Mouse (Mus musculus) granulocyte monocyte progenitor cell, adult 5-6 weeks (primary cell): ENCODE data around the gene Ptges. TPM values are rescaled to one million over a fixed set of nuclear protein-coding genes. Genes with fewer than 3 reads are reported as not detected.

Experiments
- ATAC-seq: replicated peaks from 2 replicates; pipeline ENCODE4 v1.8.0; 2016; ENCODE audit warnings: mild to moderate bottlenecking, moderate TSS enrichment, inconsistent platforms; ENCODE audit not compliant: poor library complexity, severe bottlenecking
- total RNA-seq, 2 experiments: library from RNA; stranded (forward) in 1 of 2; stranded (reverse) in 1 of 2; fragments of 200-712, 200-1000 nt in 1 of 2; fragments of >200 nt in 1 of 2; fragmentation: Nextera tagmentation in 1 of 2; gene quantifications; 2 replicates each; pipeline ENCODE4 v1.2.3; 2014 to 2017

Gene Ptges
- total RNA-seq, 2 experiments from 2014 or later: 0.52 TPM; not detected in 1

DNA sequence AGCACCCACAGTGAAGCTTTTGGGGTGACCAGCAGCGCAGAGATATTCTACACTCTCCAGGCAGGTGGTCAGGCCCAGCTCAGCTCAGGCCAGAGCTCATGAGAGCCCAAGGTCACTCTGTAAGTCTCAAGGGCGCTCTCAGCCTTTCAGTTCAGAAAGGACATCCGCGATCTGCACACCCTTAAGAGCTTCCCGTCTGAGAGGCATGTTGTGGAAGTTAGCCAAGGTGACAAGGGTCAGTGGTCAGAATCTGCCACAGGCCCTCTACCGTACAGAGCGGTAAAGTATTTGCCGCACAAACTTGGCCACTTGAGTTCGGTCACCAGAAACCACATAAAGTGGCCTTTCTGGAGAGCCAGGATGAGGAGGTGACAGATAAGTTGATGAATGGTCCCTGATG, 66.1 kb downstream of the Ptges start:
- no peak for ATAC-seq

DNA sequence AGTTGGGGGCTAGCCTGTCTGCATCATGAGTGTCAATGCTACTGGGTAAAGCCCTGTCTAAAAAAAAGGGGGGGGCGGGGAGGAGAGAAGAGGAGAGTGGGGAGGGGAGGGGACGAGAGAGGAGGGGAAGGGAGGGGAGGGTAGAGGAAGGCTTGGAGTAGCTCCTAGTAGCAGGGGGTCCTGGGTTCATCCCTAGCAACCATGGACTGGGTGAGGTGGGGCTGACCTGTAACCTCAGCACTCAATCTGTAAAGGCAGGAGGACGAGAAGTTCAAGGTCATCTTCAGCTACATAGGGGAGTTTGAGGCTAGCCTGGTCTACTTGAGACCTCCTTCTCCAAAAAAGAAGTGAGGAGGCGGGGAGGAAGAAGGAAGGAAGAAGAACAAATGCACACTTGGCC, 67.6 kb downstream of the Ptges start:
- no peak for ATAC-seq

DNA sequence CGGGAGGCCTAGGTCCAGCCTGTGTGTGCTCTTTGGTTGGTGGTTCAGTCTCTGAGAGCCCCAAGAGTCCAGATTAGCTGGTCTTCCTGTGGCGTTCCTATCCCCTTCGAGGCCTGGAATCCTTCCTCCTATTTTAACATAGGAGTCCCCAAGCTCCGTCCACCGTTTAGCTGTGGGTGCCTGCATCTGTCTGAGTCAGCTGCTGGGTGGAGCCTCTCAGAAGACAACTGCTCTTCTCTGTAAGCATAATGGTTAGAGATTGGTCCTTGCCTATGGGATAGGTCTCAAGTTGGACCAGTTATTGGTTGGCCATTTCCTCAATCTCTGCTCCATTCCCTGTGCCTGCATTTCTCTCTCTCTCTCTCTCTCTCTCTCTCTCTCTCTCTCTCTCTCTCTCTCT, 69.9 kb downstream of the Ptges start:
- ATAC-seq: no peak

DNA sequence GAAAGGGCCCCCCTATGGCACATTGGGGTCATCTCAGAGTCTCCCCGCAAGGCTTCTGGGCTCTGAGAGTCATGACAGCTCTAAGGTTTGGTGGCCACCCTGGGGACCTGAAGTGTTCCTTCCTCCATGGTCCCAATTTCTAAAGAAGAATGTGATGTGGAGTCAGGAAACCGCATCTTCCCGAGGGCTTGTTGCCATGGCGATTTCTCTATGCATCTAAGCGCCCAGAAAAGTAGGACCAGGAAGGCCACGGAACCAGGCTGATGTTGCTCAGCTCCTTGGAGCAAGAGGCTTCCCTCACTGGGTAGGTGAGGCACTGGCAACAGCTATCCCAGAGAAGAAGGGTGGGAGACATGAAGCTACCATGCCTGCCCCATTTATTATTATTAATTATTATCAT, 72.6 kb downstream of the Ptges start:
- ATAC-seq: no peak

DNA sequence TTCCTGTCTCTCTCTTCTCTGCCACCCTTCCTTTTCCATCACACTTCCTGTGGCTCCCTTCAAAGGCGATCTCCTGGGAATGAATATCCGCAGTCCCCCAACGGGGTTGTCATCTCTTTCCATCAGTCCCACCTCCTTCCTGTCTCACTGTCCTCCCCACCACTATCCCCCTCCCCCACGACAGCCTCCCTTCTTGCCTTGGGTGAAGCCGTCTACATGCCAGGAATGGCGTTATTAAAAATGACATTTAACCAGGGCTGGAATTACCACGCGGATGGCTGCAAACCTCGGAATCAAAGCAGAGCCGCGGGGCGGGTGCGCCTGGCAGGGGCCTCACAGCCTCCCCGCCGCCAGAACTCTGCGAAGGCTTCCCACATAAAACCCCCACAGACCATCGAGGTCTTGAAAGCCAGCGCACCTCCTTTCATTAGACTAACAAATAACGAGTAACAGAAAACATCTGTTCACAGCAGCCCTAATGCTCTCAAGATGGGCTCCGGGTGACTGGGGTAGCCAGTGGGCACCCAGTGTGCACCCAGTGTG, 76.8 kb downstream of the Ptges start:
- no peak for ATAC-seq

DNA sequence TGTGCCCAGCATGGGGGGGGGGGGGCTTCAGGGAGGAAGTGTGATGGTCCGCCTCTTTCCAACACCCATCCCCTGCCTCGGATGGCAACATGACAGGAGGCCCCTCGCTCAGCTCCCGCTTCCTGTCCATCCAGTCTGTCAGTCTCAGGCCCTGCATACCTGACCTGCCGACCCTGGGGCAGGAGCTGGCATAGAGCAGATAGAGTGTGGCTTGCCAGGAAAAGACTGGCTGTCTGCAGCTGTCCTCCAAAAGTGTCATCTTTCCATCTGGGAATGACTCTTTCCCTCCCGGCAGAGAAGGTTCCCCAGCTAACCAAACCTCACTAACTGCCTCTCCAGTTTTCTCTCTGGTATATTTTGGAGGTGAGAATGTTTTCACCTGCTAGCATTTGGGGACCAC, 79.1 kb downstream of the Ptges start:
- ATAC-seq: no peak

DNA sequence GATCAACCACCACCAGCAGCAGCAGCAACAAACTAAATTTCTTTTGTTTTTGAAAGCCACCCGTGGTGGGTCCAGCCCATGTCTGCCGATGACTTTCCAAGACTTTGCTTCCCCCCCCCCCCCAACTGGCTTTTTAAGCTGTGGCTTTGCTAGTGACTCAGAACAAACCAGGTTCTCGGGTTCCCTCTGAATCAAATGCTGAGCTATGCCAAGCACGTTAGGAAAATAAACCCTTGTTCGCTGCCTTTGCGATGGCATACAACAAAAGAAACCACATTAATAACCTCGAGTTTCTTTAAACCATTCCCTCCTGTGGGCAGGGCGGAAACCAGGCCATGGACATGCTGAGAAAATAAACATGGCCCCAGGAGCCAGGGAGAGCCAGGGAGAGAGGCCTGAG, 81.5 kb downstream of the Ptges start:
- ATAC-seq: no peak

DNA sequence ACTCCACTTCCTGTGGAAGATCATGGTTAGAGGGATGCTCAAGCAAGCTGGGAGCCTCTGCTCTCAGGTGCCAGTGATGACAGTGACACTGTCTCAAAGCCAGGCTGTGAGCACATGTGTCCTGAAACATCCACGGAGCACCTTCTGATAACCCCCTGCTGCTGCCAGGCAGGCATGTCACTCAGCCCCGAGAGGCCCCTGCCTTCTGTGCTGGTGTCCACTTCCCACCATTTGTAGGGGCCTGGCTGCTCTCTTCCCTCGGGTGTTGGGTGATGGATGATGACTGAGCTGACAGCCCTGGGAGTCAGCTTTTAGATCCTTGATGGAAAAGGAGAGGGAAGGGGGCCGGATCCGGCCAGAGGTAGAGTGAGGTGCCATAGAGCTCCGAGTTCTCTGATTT, 82.9 kb downstream of the Ptges start:
- no peak for ATAC-seq

DNA sequence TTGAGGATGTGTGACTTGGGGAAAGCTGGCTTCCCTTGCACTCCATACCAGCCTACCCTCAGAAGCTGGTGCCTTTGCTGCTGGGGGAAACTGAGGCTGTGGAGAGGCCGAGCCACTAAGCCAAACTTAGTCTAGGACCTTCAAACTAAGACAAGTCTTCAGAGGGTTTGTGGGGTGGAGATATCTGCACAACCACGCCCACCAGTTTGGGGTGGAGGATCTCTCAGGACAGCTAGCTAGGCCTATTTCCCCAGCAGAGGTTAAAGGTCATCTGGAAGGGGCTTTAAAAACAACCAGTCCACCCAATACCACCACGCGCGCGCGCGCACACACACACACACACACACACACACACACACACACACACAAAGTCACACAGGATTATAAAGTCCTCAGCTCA, 83.4 kb downstream of the Ptges start:
- ATAC-seq: no peak

DNA sequence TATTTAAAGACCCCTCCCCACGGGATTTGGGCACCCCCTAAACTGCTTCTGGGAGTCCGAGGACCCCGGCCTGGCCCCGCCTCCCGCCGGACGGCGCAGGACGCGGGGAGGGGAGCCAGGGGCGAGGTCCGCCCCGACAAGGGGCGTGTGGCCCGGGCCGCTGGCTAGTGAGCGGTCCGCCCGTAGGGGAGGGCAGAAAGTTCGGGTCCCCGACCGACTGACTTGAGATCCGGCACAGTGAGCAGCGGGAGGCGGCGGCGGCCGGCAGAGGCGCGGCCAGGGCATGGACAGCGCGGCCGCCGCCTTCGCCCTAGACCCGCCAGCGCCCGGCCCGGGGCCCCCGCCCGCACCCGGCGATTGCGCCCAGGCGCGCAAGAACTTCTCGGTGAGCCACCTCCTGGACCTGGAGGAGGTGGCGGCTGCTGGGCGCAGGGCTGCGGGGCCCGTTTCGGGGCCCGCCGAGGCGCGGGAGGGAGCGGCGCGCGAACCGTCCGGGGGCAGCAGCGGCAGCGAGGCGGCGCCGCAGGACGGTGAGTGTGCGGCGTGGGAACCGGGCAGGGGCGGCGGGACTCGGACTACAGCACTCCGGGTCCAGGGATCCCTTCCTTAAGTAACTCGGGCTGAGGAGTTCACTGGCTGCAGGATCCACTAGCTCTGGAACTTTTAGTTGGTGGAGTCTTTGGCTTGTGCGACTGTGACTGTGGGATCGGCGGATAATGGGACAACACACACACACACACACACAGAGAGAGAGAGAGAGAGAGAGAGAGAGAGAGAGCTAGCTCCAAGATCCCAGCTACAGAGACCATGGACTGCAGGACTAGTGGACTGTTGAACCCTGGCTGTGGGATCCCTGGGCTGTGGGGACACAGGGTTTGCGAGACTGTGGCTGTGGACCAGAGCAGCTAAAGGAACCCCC, 84.3 kb downstream of the Ptges start:
- no peak for ATAC-seq

DNA sequence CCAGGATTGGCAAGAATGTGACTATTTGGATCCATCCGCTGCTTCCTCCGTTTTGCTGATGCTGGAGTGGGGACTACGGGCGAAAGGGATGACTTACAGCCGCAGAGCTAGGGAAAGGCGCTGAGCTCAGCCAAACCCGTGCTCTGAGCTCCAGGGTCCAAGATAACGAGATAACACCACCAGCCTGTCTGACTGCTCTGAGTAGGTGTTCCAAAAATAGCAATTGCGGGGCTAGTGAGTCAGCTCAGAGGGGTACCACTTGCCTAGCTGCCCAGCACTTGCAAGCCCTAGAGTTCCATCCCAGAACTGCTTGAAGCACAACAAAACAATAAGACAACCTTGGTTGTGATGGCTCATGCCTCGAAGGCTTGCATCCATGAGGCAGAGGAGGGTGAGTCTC, 87.0 kb downstream of the Ptges start:
- no peak for ATAC-seq

Other genes starting within 250 kb of the Ptges start
- gene 1700001O22Rik, start 126.2 kb downstream of the Ptges start, total RNA-seq (2014; fragmentation: Nextera tagmentation): not detected in 2 replicates
- 0.73 TPM in 1 of 2 replicates, not detected in the other for gene 1700001O22Rik, start 126.2 kb downstream of the Ptges start, total RNA-seq (2017)
- gene Ntmt1, start 122.0 kb downstream of the Ptges start, total RNA-seq (2014; fragmentation: Nextera tagmentation): 20.2 and 26.8 TPM in 2 replicates
- gene Ntmt1, start 122.0 kb downstream of the Ptges start, total RNA-seq (2017): 16.2 and 18.6 TPM in 2 replicates
- 8.4 and 18.9 TPM in 2 replicates for gene Asb6, start 99.5 kb downstream of the Ptges start, total RNA-seq (2014; fragmentation: Nextera tagmentation)
- gene Asb6, start 99.5 kb downstream of the Ptges start, total RNA-seq (2017): 12.2 and 27.1 TPM in 2 replicates
- not detected in 2 replicates for gene Prrx2, start 94.9 kb downstream of the Ptges start, total RNA-seq (2014; fragmentation: Nextera tagmentation)
- not detected in 2 replicates for gene Prrx2, start 94.9 kb downstream of the Ptges start, total RNA-seq (2017)
- gene Tor1b, start 23.1 kb upstream of the Ptges start, total RNA-seq (2014; fragmentation: Nextera tagmentation): 39.2 and 43.9 TPM in 2 replicates
- 33.9 and 37.7 TPM in 2 replicates for gene Tor1b, start 23.1 kb upstream of the Ptges start, total RNA-seq (2017)
- 72.9 and 76.1 TPM in 2 replicates for gene Tor1a, start 38.1 kb upstream of the Ptges start, total RNA-seq (2014; fragmentation: Nextera tagmentation)
- gene Tor1a, start 38.1 kb upstream of the Ptges start, total RNA-seq (2017): 101 and 156 TPM in 2 replicates
- 35.9 and 42.6 TPM in 2 replicates for gene BC005624, start 52.3 kb upstream of the Ptges start, total RNA-seq (2014; fragmentation: Nextera tagmentation)
- gene BC005624, start 52.3 kb upstream of the Ptges start, total RNA-seq (2017): 60.0 and 61.0 TPM in 2 replicates
- 5.2 and 10.0 TPM in 2 replicates for gene Usp20, start 52.4 kb upstream of the Ptges start, total RNA-seq (2014; fragmentation: Nextera tagmentation)
- gene Usp20, start 52.4 kb upstream of the Ptges start, total RNA-seq (2017): 2.2 and 5.5 TPM in 2 replicates
- gene Fnbp1, start 212.1 kb upstream of the Ptges start, total RNA-seq (2014; fragmentation: Nextera tagmentation): 57.0 and 64.0 TPM in 2 replicates
- 24.3 and 47.2 TPM in 2 replicates for gene Fnbp1, start 212.1 kb upstream of the Ptges start, total RNA-seq (2017)
- gene Gpr107, start 222.5 kb upstream of the Ptges start, total RNA-seq (2014; fragmentation: Nextera tagmentation): 12.8 and 13.5 TPM in 2 replicates
- 16.4 and 16.9 TPM in 2 replicates for gene Gpr107, start 222.5 kb upstream of the Ptges start, total RNA-seq (2017)